Mouse (Mus musculus) layer of hippocampus, postnatal 25 days (tissue): ENCODE measurements around the gene Etfa. TPM values are rescaled to one million over a fixed set of nuclear protein-coding genes. Genes with fewer than 3 reads are reported as not detected.

Experiments used
- DNase-seq, 2 experiments: peaks; one replicate each; pipeline ENCODE4 v3.0.0; 2022; ENCODE audit warnings: mixed read lengths in 2 of 2, low spot score in 1 of 2; ENCODE audit errors: extremely low spot score in 1 of 2
- total RNA-seq, 2 experiments: library from RNA; stranded (reverse); gene quantifications; 2 replicates each; pipeline ENCODE4 v1.2.3; 2021

Gene Etfa
- total RNA-seq, 2 experiments from 2014 or later = 45.3 to 46.5 TPM

GRCm38 (mm10) chr9:55429242-55429975 lies 82.6 kb downstream of the Etfa start:
- peak; percentile 54 to 73 for DNase-seq

GRCm38 (mm10) chr9:55425271-55425810 lies 86.7 kb downstream of the Etfa start:
- no peak for DNase-seq

- peak in 1 of 2 experiments; percentile 8 for DNase-seq
Measured at GRCm38 (mm10) chr9:55423451-55424424, 88.3 kb downstream of the Etfa start.

GRCm38 (mm10) chr9:55421786-55422185 lies 90.3 kb downstream of the Etfa start:
- no peak for DNase-seq

- no peak for DNase-seq
Measured at GRCm38 (mm10) chr9:55411154-55411553, 100.9 kb downstream of the Etfa start.

- no peak for DNase-seq
Measured at GRCm38 (mm10) chr9:55410430-55410829, 101.6 kb downstream of the Etfa start.

GRCm38 (mm10) chr9:55409833-55410232 lies 102.2 kb downstream of the Etfa start:
- no peak for DNase-seq

- DNase-seq = no peak
Measured at GRCm38 (mm10) chr9:55408851-55409250, 103.2 kb downstream of the Etfa start.

- no peak for DNase-seq
Measured at GRCm38 (mm10) chr9:55406773-55407172, 105.3 kb downstream of the Etfa start.

- no peak for DNase-seq
Measured at GRCm38 (mm10) chr9:55404976-55405702, 106.9 kb downstream of the Etfa start.

Other genes with a start within 250 kb of the Etfa start
- gene Nrg4, start 185.4 kb downstream of the Etfa start, total RNA-seq = 1 to 10 TPM in 1 of 2 experiments, under 1 TPM in 1; 0.47 to 1.1 TPM
- 1 to 10 TPM; 5.3 to 6.9 TPM for gene Tmem266, start 185.3 kb downstream of the Etfa start, total RNA-seq
- gene Isl2, start 26.4 kb upstream of the Etfa start, total RNA-seq = not detected